Mouse (Mus musculus) left cerebral cortex, adult 18-20 months (tissue): Measurements from ENCODE around the gene Tmem164. TPM values are rescaled to one million over a fixed set of nuclear protein-coding genes. Genes with fewer than 3 reads are reported as not detected.

Source experiments
- DNase-seq, 2 experiments: peaks; one replicate each; pipeline ENCODE4 v3.0.0; 2021 to 2022; ENCODE audit warnings: low spot score in 2 of 2, mixed read lengths in 1 of 2
- total RNA-seq, 2 experiments: library from RNA; stranded (reverse); gene quantifications; 2 replicates each; pipeline ENCODE4 v1.2.3; 2021

Gene Tmem164
- total RNA-seq, 2 experiments from 2014 or later = 25.8 to 28.6 TPM

GRCm38 (mm10) chrX:142747428-142747827 lies 66.2 kb downstream of the Tmem164 start:
- no peak for DNase-seq

GRCm38 (mm10) chrX:142748574-142748973 lies 67.4 kb downstream of the Tmem164 start:
- DNase-seq = no peak

GRCm38 (mm10) chrX:142750775-142751174 lies 69.6 kb downstream of the Tmem164 start:
- no peak for DNase-seq

GRCm38 (mm10) chrX:142755542-142755941 lies 74.3 kb downstream of the Tmem164 start:
- DNase-seq = no peak

GRCm38 (mm10) chrX:142760415-142760814 lies 79.2 kb downstream of the Tmem164 start:
- DNase-seq = no peak

GRCm38 (mm10) chrX:142763337-142763736 lies 82.1 kb downstream of the Tmem164 start:
- DNase-seq = no peak

- DNase-seq = no peak
Observed at GRCm38 (mm10) chrX:142769698-142770097, 88.5 kb downstream of the Tmem164 start.

- DNase-seq = no peak
Observed at GRCm38 (mm10) chrX:142773658-142774057, 92.5 kb downstream of the Tmem164 start.

GRCm38 (mm10) chrX:142776131-142776530 lies 94.9 kb downstream of the Tmem164 start:
- DNase-seq = no peak

GRCm38 (mm10) chrX:142778638-142779037 lies 97.4 kb downstream of the Tmem164 start:
- DNase-seq = no peak

GRCm38 (mm10) chrX:142786160-142787052 lies 105.2 kb downstream of the Tmem164 start:
- no peak for DNase-seq

- DNase-seq = no peak
Observed at GRCm38 (mm10) chrX:142792185-142792584, 111.0 kb downstream of the Tmem164 start.

GRCm38 (mm10) chrX:142794069-142794610 lies 112.9 kb downstream of the Tmem164 start:
- no peak for DNase-seq

GRCm38 (mm10) chrX:142804596-142804995 lies 123.4 kb downstream of the Tmem164 start:
- no peak for DNase-seq

- DNase-seq = no peak
Observed at GRCm38 (mm10) chrX:142806126-142806525, 124.9 kb downstream of the Tmem164 start.

- DNase-seq = peak in 1 of 2 experiments; percentile 15
Observed at GRCm38 (mm10) chrX:142806620-142807061, 125.4 kb downstream of the Tmem164 start.

- DNase-seq = peak; percentile 53 to 65
Observed at GRCm38 (mm10) chrX:142808411-142808810, 127.2 kb downstream of the Tmem164 start.

GRCm38 (mm10) chrX:142813146-142813545 lies 131.9 kb downstream of the Tmem164 start:
- peak; percentile 34 to 54 for DNase-seq

- peak; percentile 29 to 38 for DNase-seq
Observed at GRCm38 (mm10) chrX:142818057-142818682, 137.0 kb downstream of the Tmem164 start.

GRCm38 (mm10) chrX:142821239-142821638 lies 140.0 kb downstream of the Tmem164 start:
- no peak for DNase-seq

- DNase-seq = no peak
Observed at GRCm38 (mm10) chrX:142821846-142822245, 140.6 kb downstream of the Tmem164 start.

GRCm38 (mm10) chrX:142825309-142825708 lies 144.1 kb downstream of the Tmem164 start:
- no peak for DNase-seq
